ENCODE assay signal across 16 mouse cellular contexts in the genomic region with DNA sequence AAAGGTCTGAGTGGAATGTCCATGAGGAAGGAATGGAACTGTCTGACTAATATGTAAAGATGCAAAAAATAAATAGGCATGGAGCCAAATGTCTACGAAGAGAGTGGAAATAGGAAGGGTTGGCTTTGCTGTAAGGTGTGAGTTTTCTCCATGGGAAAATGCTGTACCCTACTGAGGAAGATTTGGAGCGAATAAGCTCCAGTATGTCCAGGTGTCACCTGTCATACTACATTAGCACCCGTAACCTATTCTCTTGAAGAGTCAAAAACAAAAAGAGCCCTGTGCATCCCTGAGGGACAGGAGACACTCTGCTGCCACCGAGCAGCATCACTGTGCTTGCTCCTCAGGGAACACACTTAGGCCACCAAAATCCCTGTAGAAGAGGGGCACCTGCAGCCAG.
DNase-seq lines count a peak whose midpoint lies in the region; ATAC-seq lines count a peak whose summit lies in the region.
"Had no signal": no experiment of that assay in that cellular context is flagged by ENCODE, and none has a peak within 500 bp of the region (broad histone marks: within the 10 kb centered on the region; RNA-seq: fewer than 3 reads in every experiment).

No protein-coding gene starts in this region.

- DNase-seq in cerebellum, postnatal 4 days (ENCODE audit: low spot score in 2 of 2): no peak
- DNase-seq in cerebellum, adult 11-12 months: peak; percentile 20
- peak; percentile 59 for DNase-seq in cerebellum, adult 9-10 months
- no peak for DNase-seq in thymus, postnatal 14 days
- DNase-seq in kidney, adult 8-10 months: no peak
- DNase-seq in thymus, postnatal 36 days: no peak
- DNase-seq: adrenal gland, adult 8-10 months; adrenal gland, postnatal 36 days; B cell, adult 2 months; gastrocnemius, adult 2 months; gastrocnemius, postnatal 25 days; kidney, adult 11 months had no signal

- ATAC-seq in cerebellum, adult (ENCODE audit: insufficient number of reproducible peaks, low FRiP score, low TSS enrichment): peak; percentile 83
- ATAC-seq: CD4-positive, CD25-positive, alpha-beta regulatory T cell, adult 4 months; forebrain, embryonic 14.5 days; inflammation-experienced regulatory T-cells, adult 6 months had no signal

Comparison
In these comparisons a context has a peak if more than half of its experiments do, and no peak if none do; other contexts are left out.
1. DNase-seq: peak in cerebellum, adult 11-12 months (single experiment) and cerebellum, adult 9-10 months (single experiment); none in cerebellum, postnatal 4 days (0 of 2), thymus, postnatal 14 days (single experiment), kidney, adult 8-10 months (0 of 2) and thymus, postnatal 36 days (0 of 2).